Mouse (Mus musculus) hindbrain, embryonic 16.5 days (tissue): ENCODE measurements at regions not wholly inside any gene's neighbourhood (a gene's known extent, or its start where the extent isn't known, plus 50 kb on each side); places are given as distances from the start of the nearest gene placed in this dataset.

Experiments
- ATAC-seq: fragments of 200-750 bp; cut with Nextera tagmentation; 2 replicates; pipeline ENCODE4 v1.8.0; 2017; ENCODE audit warnings: moderate TSS enrichment, moderate library complexity
- H3K27ac ChIP-seq: fragments of 300-500 bp; sonication (generic); 2 replicates; pipeline ENCODE4 v1.5.1; 2014; ENCODE audit warnings: low read depth, mild to moderate bottlenecking, control low read depth, low read length, moderate library complexity
- H3K27me3 ChIP-seq: fragments of 300-500 bp; sonication (generic); replicated peaks from 2 replicates; pipeline ENCODE4 v1.6.1; 2014; ENCODE audit warnings: low read length; ENCODE audit not compliant: control insufficient read depth, insufficient read depth
- H3K36me3 ChIP-seq: fragments of 300-500 bp; sonication (generic); 2 replicates; pipeline ENCODE4 v1.6.1; 2014; ENCODE audit warnings: mild to moderate bottlenecking, low read length, moderate library complexity, mixed read lengths; ENCODE audit not compliant: control insufficient read depth, insufficient read depth
- H3K4me1 ChIP-seq: fragments of 300-500 bp; sonication (generic); 2 replicates; pipeline ENCODE4 v1.6.1; 2014; ENCODE audit warnings: low read depth, low read length; ENCODE audit not compliant: control insufficient read depth, insufficient read depth
- H3K4me2 ChIP-seq: fragments of 300-500 bp; sonication (generic); 2 replicates; pipeline ENCODE4 v1.6.1; 2014; ENCODE audit warnings: mild to moderate bottlenecking, low read length, control low read depth, moderate library complexity
- H3K4me3 ChIP-seq: fragments of 300-500 bp; sonication (generic); 2 replicates; pipeline ENCODE4 v1.5.1; 2014; ENCODE audit warnings: mild to moderate bottlenecking, low read length, control low read depth, moderate library complexity
- H3K9ac ChIP-seq: fragments of 300-500 bp; sonication (generic); 2 replicates; pipeline ENCODE4 v1.6.1; 2014; ENCODE audit warnings: low read depth, mild to moderate bottlenecking, control low read depth, low read length, moderate library complexity
- H3K9me3 ChIP-seq: fragments of 300-500 bp; sonication (generic); 2 replicates; pipeline ENCODE4 v1.6.1; 2014; ENCODE audit warnings: mild to moderate bottlenecking, low read length, moderate library complexity; ENCODE audit not compliant: control insufficient read depth
- WGBS: fragments of 180-500 bp; shearing (Covaris S2); extraction: QIAGEN DNeasy Blood & Tissue Kit; methylation state at CpG from one replicate; pipeline ENCODE4 v1.1.7; 2014; 5-methylcytosine and 5-hydroxymethylcytosine counted together

DNA sequence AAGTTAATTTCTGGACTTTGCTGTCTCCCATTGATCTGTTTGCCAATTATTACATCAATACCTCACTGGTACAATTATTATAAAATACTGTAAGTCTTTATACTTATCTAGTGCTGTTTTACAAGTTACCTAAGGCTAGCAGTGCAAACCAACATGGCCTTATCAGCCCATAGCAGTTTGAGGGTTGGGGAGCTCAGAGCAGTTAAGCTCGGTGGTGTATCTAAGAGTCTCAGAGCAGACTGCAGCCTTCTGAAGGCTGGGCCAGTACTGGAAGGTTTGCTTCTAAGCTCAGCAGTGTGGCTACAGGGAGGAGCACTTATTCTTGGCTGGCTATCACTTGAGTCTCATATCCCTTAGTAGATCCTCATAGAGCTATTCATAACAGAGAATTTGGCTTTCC is 212.4 kb upstream of the Klf3 start:
- H3K27me3 ChIP-seq = no peaks in the 10 kb centered on the region
- no peaks in the 10 kb centered on the region for H3K9me3 ChIP-seq
- H3K9ac ChIP-seq = no peak overlapping the region
- no peaks in the 10 kb centered on the region for H3K36me3 ChIP-seq
- no peak overlapping the region for H3K27ac ChIP-seq
- WGBS = 90% methylated on average over 1 of the region's 1 CpGs
- ATAC-seq = no peak
- H3K4me3 ChIP-seq = no peak overlapping the region
- no peaks in the 10 kb centered on the region for H3K4me1 ChIP-seq
- no peak overlapping the region for H3K4me2 ChIP-seq

DNA sequence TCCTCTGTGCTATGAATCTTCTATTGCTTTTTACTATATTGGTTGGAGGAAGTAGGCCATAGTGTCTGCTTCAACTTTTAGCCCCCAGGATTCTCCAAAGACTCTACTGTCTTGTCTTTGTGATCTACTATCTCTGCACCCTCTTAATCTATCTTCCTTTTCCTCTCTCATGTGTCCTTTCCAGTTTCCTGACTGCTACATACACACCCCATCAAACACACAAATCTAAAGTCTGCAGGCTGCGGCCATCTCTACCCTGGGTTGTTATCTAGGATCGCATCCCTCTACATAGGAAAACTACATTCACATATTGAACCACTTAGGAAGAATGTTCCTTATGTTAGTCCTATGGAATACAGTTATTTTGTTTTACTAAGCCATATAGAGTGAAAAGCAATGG is 211.4 kb upstream of the Klf3 start:
- Histone ChIP-seq H3K36me3 (no peaks in the 10 kb centered on the region), H3K27ac (no peak overlapping the region), H3K4me1 (no peaks in the 10 kb centered on the region), H3K27me3 (no peaks in the 10 kb centered on the region), H3K9me3 (no peaks in the 10 kb centered on the region), H3K4me2 (no peak overlapping the region), H3K9ac (no peak overlapping the region), H3K4me3 (no peak overlapping the region)
- WGBS = 97% methylated on average over 2 of the region's 2 CpGs
- no peak for ATAC-seq

DNA sequence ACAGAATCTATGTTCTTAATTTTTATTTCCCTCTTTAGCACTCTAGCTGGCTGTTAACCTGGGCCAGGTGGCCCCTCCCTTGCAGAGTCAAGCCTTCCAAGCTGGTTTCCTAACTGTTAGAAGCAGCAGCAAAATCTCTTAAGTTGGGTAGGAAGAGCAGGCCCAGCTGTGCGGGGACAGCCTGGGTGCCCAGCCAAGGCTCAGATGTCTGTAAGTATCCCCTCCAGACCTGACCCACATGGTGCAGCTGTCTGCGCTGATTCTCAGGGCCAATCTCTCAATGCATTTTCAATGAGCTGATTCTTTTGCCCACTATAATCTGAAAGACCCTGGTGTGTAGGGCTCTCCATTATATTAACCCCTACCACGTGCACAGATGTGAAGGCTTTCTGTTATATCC is 208.0 kb upstream of the Klf3 start:
- H3K9me3 ChIP-seq = no peaks in the 10 kb centered on the region
- no peaks in the 10 kb centered on the region for H3K4me1 ChIP-seq
- H3K27ac ChIP-seq = no peak overlapping the region
- peak; percentile 52 for ATAC-seq
- no peak overlapping the region for H3K9ac ChIP-seq
- no peak overlapping the region for H3K4me2 ChIP-seq
- 46% methylated on average over 3 of the region's 3 CpGs for WGBS
- no peak overlapping the region for H3K4me3 ChIP-seq
- no peaks in the 10 kb centered on the region for H3K27me3 ChIP-seq
- no peaks in the 10 kb centered on the region for H3K36me3 ChIP-seq

DNA sequence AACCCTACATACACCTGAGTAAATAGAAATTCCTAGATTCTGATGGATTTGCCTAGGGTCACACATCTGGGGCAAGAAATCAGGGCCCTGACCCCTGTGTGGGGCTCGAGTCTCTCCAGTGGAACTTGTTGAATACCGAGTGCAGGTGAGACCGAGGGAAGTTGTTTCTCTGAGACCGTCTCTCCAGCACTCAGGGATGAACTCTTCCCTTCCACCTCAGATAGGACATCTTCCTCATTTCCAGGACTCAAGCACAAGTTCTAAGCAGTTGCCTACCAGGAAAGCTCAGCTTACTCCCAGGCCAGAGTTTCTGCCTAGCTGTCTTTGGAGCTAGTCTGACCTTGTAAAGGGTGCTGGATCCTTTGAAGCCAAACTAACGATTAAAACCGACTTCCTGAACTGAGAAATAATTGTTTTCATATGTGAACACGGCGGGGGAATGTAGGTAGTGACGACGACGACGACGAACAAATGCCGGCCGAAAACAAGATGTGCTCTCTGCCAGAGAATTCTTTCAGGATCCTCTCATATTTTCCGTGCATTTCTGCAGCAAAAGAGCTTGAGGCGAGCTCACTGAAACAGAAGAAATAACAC is 207.3 kb upstream of the Klf3 start:
- H3K4me3 ChIP-seq = no peak overlapping the region
- H3K27me3 ChIP-seq = no peaks in the 10 kb centered on the region
- H3K4me1 ChIP-seq = no peaks in the 10 kb centered on the region
- no peaks in the 10 kb centered on the region for H3K9me3 ChIP-seq
- WGBS = 74% methylated on average over 17 of the region's 17 CpGs
- H3K4me2 ChIP-seq = no peak overlapping the region
- H3K9ac ChIP-seq = no peak overlapping the region
- ATAC-seq = no peak
- no peaks in the 10 kb centered on the region for H3K36me3 ChIP-seq
- H3K27ac ChIP-seq = no peak overlapping the region

DNA sequence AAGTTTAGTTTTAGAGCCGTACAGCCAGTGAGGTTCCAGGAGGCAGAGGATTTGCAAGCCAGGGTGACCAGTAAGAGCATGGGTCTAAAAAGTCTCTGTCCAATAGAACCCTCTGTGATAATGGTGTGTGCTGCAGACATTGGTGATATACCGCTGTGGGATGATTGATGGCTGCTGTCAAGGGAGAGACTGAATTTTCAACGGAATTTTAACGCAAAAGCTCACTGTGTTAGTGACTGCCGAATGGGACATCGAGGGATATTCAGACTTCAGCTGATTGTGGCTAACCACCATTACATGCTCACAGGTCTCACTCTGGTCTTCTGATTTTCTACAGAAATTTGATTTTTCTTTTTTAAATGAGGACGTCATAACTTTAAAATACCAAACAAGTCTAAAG is 206.2 kb upstream of the Klf3 start:
- no peaks in the 10 kb centered on the region for H3K4me1 ChIP-seq
- H3K4me3 ChIP-seq = no peak overlapping the region
- H3K4me2 ChIP-seq = no peak overlapping the region
- no peaks in the 10 kb centered on the region for H3K9me3 ChIP-seq
- no peak overlapping the region for H3K9ac ChIP-seq
- H3K27me3 ChIP-seq = no peaks in the 10 kb centered on the region
- H3K36me3 ChIP-seq = no peaks in the 10 kb centered on the region
- 59% methylated on average over 7 of the region's 7 CpGs for WGBS
- no peak overlapping the region for H3K27ac ChIP-seq
- ATAC-seq = no peak

DNA sequence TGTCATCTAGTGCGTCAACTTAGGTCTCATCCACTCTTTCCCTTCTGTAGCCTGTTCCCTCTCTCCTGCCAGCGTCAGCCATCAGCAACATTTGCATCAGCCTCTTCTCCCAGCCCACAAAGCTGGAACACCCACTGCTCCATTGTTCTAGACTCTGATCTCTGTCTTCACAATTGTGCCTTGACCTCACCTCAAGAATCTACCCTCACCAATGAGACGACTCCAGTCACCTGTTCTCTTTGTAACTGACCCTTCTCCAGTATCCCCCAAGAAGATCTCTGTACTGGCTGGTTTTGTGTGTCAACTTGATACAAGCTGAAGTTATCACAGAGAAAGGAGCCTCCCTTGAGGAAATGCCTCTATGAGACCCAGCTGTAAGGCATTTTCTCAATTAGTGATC is 205.7 kb upstream of the Klf3 start:
- 56% methylated on average over 3 of the region's 3 CpGs for WGBS
- H3K27ac ChIP-seq = no peak overlapping the region
- H3K9me3 ChIP-seq = no peaks in the 10 kb centered on the region
- H3K9ac ChIP-seq = no peak overlapping the region
- H3K36me3 ChIP-seq = no peaks in the 10 kb centered on the region
- no peak overlapping the region for H3K4me3 ChIP-seq
- H3K4me2 ChIP-seq = no peak overlapping the region
- ATAC-seq = no peak
- H3K4me1 ChIP-seq = no peaks in the 10 kb centered on the region
- H3K27me3 ChIP-seq = no peaks in the 10 kb centered on the region

- H3K4me1 ChIP-seq = no peaks in the 10 kb centered on the region
- no peak overlapping the region for H3K9ac ChIP-seq
- H3K4me2 ChIP-seq = no peak overlapping the region
- H3K27ac ChIP-seq = no peak overlapping the region
- no peaks in the 10 kb centered on the region for H3K36me3 ChIP-seq
- H3K27me3 ChIP-seq = no peaks in the 10 kb centered on the region
- no peak overlapping the region for H3K4me3 ChIP-seq
- H3K9me3 ChIP-seq = no peaks in the 10 kb centered on the region
- 86% methylated on average over 3 of the region's 3 CpGs for WGBS
- ATAC-seq = no peak
Measured at GRCm38 (mm10) chr5:64598606-64599005, 204.6 kb upstream of the Klf3 start.

DNA sequence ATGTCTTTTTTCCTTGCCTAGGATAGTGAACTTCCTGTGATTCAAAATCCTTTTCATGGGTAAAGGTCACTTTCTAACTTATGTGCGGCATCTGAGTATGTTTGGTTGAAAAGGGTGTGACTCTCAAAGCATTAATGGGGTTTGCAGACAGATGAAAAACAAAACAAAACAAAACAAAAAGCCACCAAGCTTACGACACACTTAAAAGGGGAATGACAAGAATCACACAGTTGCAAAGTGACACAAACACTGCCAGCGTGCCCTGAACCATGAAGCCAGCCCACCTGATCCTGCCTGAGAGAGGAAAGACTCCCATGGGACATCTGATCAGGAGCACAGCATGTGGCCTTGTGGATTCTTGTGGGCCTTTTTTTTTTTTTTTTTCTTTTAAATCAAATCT is 204.2 kb upstream of the Klf3 start:
- no peak for ATAC-seq
- Histone ChIP-seq H3K36me3 (no peaks in the 10 kb centered on the region), H3K27ac (no peak overlapping the region), H3K4me2 (no peak overlapping the region), H3K4me1 (no peaks in the 10 kb centered on the region), H3K9me3 (no peaks in the 10 kb centered on the region), H3K27me3 (no peaks in the 10 kb centered on the region), H3K4me3 (no peak overlapping the region), H3K9ac (no peak overlapping the region)
- 58% methylated on average over 3 of the region's 3 CpGs for WGBS

DNA sequence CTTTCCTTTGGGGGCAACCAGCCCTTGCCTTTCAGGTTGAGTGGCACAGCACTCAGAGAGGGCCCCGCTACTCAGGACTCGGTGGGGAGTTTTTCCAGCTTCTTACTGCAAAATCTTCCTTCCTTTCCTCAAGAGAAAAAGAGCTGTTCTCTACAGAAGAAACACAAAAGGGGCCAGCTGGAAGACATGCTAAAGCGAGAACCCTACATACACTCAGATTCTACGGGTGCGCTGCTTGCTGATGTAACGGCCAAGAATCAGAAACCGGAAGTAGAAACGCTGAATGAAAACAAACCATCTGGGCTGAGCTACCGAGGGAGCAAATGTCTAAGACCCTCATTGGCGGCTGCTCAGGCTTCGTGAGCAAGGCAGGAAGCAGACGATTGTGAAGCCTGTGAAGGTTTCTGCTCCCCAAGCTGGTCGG is 203.3 kb upstream of the Klf3 start:
- H3K27me3 ChIP-seq = no peaks in the 10 kb centered on the region
- no peaks in the 10 kb centered on the region for H3K9me3 ChIP-seq
- H3K4me2 ChIP-seq = peak overlapping the region; percentile 0
- WGBS = 48% methylated on average over 13 of the region's 13 CpGs
- H3K9ac ChIP-seq = no peak overlapping the region
- H3K36me3 ChIP-seq = no peaks in the 10 kb centered on the region
- H3K4me3 ChIP-seq = no peak overlapping the region
- H3K4me1 ChIP-seq = no peaks in the 10 kb centered on the region
- ATAC-seq = peak; percentile 40; the same call in 1 of the 2 replicates
- H3K27ac ChIP-seq = no peak overlapping the region

GRCm38 (mm10) chr5:64600392-64600791 is 202.8 kb upstream of the Klf3 start:
- no peak overlapping the region for H3K9ac ChIP-seq
- 76% methylated on average over 7 of the region's 7 CpGs for WGBS
- no peaks in the 10 kb centered on the region for H3K27me3 ChIP-seq

More at GRCm38 (mm10) chr5:64600392-64600791, 202.8 kb upstream of the Klf3 start:
- no peak overlapping the region for H3K27ac ChIP-seq
- no peak overlapping the region; the same call in 1 of the 2 replicates for H3K4me2 ChIP-seq
- H3K4me1 ChIP-seq = no peaks in the 10 kb centered on the region
- no peaks in the 10 kb centered on the region for H3K9me3 ChIP-seq
- ATAC-seq = no peak
- no peaks in the 10 kb centered on the region for H3K36me3 ChIP-seq
- H3K4me3 ChIP-seq = no peak overlapping the region
